Mouse (Mus musculus) cerebellum, adult (tissue): ENCODE measurements around the gene Rbm43.

Experiments
- ATAC-seq: cut with Nextera tagmentation; 2 replicates; pipeline ENCODE4 v1.9.2; 2017; ENCODE audit warnings: mild to moderate bottlenecking, moderate library complexity, mixed read lengths; ENCODE audit not compliant: insufficient number of reproducible peaks, low FRiP score, low TSS enrichment

Gene Rbm43

DNA sequence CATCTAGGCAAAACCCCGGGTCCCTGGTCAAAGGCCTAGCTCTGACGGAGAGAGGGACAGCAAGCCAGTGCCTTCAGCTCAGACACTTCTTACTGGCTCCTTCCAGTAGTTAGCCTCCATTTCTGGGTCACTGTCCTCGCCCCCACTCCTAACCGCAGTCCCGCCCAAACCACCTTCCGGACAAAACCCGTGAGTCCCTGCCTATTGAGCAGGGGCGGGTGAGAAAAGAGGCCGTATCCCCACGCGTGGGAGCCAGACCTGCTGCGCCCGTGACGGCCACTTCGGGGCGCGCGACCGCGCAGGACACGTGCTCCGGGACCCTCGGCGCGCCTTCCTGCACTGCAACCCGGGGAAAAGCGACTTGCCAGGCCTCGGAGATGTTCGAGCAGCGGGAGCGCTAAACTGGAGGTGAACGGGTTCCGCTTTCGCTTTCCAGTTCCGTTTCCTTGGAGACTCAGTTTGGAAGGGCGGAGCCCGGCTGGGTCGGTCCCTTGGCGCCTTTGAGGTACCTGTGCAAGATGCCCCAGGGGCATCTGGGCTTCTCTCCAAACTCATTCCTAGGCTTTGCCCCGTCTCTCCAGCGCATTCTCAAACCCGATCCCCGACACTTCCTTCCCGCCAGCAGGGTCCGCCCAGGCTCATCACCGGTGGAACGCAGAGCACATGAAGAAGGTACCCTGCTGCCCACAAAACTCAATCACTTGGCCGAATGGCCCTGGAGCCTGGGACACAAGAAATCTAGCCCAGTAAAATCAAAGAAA lies at the start of gene Rbm43:
Gene Rbm43, minus strand, starts transcription at position 590 of the 761 bp plus-strand sequence.
- peak; percentile 86 for ATAC-seq

DNA sequence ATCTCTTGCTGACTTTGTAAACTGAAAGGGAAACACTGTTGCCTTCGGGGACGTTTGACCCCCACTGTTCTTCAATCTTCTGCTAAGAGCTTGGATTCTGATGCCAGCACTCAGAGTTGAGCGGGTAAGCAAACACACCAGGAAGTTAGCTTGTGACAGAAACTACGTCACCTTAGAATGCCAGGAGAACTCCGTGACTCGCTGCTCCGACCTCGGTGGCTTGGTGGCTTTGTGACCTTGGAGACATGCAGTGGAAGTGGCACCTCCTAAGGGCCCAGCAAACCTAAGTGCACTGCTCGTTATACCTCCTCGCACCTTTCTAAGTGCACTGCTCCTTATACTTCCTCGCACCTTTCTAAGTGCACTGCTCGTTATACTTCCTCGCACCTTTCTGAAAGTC lies 47.3 kb upstream of the Rbm43 start:
- ATAC-seq, result no peak

DNA sequence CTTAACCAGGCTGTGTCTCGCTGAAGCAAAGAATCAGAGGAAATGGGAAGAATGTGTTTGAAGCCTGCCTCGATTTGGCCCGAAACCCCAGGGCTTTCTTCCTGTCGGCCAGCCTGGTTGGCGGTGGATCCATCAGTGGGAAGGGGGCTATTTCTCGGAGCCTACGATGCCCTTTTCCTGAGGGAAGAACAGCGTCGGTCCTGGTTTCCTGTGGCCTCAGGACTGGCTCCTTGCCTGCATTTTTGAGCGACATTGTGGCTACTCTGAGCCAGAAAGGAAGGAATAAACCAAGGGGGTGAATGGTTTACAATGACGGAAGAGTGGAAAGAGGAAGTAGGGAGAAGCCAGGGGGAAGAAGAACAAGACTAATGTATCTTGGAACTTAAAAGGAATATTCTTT lies 46.7 kb upstream of the Rbm43 start:
- no peak for ATAC-seq

DNA sequence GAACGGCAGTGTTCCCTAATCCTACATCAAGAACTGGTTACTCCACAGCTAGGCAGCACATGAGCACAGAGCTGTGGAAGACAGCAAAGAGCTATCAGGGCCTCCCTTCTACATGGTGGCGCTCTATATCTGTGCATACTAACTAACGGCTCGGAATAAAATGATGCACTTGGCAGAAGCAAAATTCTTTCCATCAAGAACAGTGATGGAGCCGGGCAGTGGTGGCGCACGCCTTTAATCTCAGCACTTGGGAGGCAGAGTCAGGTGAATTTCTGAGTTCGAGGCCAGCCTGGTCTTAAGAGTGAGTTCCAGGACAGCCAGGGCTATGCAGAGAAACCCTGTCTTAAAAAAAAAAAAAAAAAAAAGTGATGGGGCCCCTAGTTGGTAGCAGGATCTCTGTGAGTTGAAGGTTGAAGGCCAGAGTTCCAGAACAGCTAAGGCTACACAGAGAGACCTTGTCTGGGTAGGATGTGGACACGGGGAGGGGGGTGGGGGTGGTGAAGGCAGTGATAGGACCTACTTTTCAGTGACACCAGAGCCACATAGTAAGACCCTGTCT lies 38.5 kb upstream of the Rbm43 start, which contains the start of gene Nmi:
Gene Nmi, minus strand, starts transcription at position 85 of the 559 bp plus-strand sequence.
- peak; percentile 77; the same call in 1 of the 2 replicates for ATAC-seq

DNA sequence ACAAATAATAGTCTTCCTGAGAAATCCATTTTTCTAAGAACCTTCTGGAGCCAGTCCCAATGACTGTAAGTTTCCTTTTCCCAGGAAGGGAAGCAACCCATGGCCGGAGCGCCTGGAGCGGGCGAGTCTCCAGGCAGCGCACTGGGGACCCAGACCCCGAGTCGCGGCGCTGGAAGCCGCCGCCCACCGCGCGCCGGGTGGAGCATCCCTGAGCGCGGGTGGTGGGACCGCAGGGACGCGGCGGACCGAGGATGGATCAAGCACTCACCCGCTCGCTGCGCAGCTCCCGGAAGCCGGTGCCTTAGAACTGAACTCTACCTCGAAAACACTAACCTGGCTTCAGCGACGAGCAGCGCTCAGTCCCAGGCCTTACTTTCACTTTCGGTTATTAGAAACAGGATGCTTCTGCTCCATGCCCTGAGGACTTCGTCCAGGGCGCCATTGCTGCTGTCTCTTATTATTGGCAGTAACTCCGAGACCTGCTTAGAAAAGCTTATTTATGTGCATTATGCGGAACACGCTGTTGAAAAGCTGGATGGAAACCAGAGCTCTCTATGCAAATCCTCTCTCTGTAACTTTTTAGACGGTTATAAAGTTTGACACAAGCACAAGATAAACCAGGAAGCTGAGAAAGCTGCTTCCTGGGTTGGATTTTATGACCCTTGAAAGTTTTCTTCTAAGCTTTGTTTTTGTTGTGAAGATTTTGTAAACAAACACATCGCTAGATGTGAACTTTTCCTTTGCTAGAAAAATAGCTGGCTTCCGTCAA lies 37.9 kb upstream of the Rbm43 start:
- ATAC-seq, result peak; percentile 76

DNA sequence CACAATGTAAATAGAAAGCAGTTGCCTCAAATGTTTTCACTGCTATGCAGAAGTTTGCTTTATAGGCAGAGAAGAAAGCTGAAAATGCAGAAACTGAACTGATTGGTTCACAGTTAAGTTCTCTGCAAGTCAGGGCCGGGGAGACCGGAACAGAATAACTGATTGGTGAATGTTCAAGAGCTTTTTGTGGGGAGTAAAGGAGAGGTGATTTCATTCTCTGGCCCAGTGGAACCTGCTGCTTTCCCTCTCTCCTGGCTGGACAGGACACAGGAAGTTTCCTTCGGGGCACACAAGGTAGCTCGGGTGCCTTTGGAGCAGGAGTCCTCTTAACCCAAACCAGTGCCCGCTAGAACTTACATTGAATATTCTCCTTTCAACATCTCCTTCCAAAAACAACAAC lies 37.2 kb upstream of the Rbm43 start:
- peak; percentile 59; the same call in 1 of the 2 replicates for ATAC-seq

DNA sequence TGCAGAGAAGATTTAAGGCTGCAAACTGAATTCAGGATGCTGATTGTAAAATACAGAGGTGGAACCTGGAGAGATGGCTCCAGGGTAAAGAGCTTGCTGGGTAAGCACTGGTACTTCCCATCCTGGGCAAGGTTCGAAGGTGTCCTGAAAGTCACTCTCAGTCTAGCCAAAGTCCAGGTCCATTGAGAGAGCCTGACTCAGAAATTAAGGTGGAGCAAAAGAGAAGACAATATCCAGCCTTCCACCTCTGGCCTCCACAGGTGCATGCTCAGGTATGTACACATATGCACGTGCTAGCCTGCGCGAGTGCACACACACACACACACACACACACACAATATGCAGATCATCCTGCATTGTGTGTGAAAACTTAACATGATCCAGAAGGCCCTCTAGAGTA lies 35.9 kb upstream of the Rbm43 start:
- no peak for ATAC-seq

DNA sequence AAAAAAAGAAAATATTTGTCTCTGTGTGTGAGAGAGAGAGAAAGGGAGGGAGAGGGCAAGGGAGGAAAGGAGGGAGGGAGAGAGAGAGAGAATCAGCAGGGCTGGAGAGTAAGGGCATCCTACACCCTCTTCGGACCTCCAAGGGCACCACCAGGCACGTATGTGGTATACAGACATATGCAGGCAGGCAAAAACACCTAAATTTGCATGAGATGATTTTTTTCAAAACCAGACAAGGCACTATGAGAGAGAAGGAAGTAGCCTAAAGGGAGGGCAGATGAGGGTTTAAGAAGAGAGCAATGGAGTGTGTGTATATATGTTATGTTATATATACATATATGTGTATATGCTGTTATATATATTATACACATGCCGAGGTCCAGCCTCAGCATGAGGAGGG lies 32.3 kb upstream of the Rbm43 start:
- no peak for ATAC-seq

DNA sequence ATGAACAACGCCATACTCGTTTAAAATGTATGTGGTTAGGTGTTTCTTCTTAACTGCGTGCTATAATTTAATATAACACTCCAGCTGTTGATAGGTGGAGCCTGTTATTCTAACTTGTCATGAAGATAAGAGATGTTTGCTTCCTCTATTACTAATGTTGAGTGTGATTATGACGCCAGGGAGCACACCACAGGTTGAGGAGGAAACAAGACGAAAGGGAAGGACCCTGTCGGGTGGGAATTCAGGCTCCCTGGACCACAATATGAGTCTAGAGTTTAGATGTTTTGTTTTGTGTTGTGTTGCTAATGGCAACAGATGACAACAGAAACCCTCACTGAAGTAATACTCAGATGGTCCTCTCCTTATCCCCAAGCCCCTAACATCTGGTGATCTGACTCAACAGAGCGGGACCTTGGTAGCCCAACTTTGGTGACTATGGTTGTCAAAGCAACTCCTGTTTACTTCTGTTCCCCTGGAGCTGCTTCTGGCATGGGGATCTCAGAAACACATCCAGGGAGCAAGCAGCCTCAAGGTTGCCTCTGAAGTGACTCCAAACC lies 18.8 kb upstream of the Rbm43 start:
- no peak for ATAC-seq

DNA sequence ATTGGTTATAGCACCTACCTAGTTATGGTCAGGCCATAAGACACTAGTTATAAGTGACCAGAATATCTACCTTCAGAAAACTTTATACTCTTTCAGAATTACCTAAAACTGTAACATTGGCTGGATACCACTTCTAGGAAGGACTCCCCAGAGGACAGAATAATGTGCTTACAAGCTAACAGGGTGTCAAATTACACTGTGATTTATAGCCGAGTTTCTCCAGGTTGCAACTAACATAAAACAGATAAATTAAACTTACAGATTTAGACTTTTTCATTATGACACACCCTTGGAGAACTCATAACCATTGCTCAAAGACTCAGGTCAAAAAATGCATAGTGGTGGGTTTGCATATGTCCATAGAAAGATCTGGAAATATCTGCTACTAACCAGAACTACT lies 15.9 kb upstream of the Rbm43 start:
- no peak for ATAC-seq

DNA sequence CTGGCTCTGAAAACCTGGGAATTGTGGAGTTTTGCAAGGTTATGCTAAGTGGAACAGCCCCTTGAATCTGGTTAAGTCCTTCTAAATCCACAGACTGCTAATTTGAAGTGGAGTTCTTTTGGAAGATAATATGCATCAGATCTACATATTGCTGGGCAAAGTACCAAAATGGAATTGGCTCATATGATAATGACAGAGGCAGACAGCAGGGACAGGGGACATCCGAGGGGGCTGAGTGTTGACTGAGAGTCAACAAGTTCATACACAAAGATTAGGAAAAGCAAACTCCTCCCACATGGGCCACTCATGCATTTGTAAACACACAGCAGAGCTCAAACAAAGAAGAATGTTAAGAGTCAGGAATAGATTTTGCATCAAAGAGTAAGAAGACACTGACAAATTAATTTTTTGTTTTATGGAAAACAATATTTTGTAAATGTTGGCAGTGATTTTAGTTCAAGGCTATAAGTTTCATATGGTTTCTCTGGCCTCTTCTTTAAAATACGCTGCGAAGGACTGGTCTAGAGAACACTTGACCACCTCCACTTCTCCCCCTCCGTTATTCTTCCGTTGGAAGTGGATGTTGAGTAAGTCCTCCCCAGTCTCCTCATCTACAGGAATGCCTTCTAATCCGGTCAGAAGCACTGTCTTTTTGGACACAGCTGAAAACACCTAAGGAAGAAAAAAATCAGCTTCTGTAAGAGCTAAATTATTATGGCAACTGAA lies 13.3 kb upstream of the Rbm43 start:
- ATAC-seq, result no peak

DNA sequence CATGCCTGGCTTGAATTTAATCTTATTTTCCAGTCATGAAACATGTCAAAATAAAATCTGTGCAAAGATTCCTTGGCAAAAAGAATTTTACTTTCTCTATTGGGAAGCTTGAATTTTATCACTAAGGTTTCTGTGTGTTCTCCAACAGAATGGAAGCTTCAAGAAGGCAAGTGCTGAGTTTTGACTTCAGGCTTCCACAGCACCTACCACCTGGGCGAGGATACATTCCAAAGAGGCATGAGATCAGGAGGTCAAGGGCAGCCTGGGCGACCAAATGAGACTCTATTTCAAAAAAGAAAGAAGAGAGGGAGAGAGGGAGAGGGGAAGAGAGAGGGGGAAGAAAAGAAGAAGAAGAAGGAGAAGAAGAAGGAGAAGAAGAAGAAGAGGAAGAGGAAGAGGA lies 10.8 kb upstream of the Rbm43 start:
- no peak for ATAC-seq

DNA sequence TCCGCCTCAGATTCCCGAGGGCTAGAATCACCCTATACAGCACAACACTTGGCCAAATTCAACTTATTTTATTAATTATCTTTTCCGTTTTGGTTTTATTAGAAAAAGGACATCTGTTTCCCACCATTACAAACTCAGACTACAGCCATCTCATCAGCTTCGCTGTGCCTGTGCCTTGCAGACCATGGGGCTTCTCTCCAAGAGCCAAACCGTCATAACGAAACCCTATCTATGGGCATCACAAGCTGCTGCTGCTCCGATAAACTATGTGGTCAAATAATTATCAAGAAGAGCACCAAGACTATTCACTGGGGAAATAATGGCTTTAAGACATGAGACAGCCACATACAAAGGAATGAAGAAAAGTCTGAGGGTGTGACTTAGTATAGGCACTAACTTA lies 6.9 kb upstream of the Rbm43 start:
- ATAC-seq, result no peak

DNA sequence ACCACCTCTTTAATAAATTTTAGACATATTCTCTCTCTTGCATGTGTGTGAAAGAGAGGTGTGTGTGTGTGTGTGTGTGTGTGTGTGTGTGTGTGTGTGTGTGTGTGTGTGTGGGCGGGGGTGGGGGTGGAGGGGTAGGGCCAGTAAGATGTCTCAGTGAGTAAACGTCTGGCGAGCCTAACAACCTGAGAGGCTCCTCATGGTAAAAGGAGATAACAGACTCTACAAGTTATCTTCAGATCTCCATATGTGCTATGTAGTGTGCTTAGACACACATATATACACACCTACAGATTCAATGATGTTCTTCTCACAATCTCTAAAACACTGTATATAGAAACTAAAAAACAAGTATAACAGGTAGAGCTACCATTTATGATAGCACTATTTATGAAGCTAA lies 3.8 kb upstream of the Rbm43 start:
- no peak for ATAC-seq

DNA sequence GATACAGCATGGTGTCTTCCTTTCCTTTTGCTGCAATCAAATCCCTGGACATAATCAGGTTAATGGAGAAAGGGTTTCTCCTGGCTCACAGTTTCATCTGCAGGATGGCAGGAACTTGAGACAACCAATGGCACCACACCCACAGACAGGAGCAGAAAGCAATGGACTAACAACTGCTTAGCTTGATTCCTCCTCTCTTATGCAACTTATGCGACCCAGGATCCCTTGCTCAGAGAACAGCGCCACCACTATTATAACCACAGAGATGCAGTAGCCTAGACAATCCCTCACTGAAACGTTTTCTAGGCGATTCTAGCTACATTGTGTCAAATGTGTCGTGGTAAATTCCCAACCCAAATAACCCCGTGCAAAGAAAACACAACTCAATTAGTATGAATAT lies 2.0 kb upstream of the Rbm43 start:
- no peak for ATAC-seq

DNA sequence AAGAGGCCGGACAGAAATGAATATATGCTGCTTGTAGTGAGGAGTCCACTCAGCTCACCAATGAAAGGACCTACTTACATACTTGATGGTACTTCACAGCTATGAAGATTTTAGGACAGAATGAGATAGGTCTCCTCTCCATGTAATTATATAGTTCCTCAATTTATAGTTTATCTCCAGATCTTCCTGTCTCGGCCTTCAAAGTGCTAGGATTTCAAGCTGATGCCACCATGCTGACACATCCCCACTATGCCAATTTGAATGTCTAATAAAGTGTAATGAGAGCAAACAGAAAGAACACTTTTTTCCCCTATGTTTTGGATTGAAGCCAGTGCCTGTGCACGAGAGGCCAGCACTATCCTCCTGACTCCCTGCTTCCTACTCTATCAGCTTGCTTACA lies 1.6 kb upstream of the Rbm43 start:
- no peak for ATAC-seq

DNA sequence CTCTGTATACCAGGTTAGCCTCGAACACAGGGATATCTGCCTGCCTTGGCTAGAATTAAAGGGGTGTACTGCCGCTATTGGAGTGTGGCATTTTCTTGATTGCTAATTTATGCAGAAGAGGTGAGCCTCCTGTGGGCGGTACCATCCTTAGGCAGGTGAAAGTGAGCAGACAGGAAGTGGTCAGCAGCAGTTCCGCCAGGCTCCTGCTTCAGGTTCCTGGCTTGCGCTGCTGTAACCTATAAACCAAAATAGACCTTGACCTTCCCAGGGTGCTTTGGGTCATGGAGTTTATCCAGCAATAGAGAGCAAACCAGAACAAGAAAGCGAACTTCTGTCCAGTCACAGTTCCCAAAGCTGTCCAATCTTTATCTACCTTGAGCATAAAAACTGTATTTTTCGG lies 958 bp upstream of the Rbm43 start:
- ATAC-seq, result no peak

DNA sequence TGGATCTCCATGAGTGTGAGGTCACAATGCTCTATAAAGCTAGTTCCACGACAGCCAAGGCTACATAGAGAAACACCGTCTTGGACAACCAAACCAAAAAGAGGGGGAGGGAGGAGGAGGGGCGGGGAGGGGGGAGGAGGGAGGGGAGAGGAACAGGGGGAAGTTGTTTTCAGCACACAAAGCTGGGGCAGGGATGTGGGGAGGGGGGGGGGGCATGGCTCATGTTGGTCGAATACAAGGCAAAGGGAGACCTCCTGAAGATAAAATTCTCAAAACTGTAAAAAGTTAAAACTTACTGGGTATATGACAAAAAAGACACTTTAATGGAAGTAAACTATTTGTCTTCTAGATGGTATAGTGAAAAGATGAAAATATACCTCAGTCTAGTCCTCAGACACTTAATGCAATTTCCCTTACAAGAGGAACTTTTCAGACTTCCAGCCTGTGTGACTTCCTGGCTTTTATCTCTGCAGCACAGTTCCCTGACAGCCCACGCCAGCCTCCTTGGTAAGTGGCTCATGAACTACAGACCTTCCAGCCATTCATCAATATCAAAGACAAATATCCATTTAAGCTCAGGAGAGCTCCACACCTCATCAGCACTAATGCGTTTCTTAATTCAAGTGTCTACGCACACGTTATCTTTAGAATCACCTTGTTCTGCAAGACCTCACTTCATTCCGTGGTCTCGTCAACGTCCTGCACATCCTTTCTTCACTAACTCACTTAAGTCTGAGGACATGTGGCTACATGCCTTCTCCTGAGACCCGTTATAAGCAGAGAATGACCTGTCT lies 1.4 kb downstream of the Rbm43 start:
- ATAC-seq, result no peak

DNA sequence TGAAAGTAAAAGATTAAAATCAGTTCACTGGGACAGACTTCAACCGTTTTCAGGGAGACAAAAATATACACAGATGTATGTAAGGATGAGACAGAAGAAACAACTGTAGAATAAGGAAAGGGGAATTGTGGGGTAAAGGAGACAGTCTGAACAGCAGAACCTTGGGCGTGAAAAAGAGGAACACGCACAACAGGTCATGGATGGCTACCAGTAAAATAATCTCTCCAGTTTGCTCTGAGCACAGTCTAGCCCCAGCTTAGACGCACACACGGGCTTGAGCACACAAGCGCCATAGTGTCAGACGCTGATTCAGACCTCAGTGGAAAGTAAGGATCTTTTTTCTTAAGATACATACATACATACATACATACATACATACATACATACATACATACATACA lies 3.7 kb downstream of the Rbm43 start:
- ATAC-seq, result no peak
